Mouse (Mus musculus): ENCODE data around the gene Notch1. TPM values are rescaled to one million over a fixed set of nuclear protein-coding genes. Genes with fewer than 3 reads are reported as not detected.

The Notch1 gene
- polyA plus RNA-seq, 1 experiment from 2014 or later = 14.1 TPM

DNA sequence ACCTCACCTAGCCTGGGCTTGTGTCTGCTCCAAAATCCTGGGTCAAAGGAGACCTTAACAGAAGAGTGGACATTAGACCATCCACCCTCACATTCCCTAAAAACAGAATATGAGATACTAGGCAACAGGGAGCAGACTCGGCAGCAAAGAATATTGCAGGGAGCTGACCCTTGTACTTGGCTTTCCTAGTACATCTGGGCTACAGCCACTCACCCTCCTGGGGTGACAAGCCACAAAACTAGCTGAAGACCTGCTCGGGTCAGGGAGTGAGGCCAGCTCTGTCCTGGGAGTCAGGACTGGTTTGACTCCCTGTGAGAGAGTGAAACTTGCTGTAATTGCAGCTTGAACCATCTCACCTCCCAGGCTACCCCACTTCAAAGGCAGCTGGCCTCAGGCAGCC lies 23.1 kb upstream of the Notch1 start:
- Histone ChIP-seq H3K9ac (ENCODE audit: low read length) (no peak overlapping the region), H3K4me1 (ENCODE audit: control insufficient read depth, insufficient read depth, low read length) (peaks cover 20% of the 10 kb centered on the region), H3K9me3 (replicated peaks; ENCODE audit: control insufficient read depth, low read length) (no peaks in the 10 kb centered on the region), H3K27ac (ENCODE audit: low read length) (no peak overlapping the region), H3K4me2 (ENCODE audit: low read depth, low read length) (no peak overlapping the region), H3K4me3 (replicated peaks; ENCODE audit: low read length) (no peak overlapping the region), H3K36me3 (ENCODE audit: control insufficient read depth, insufficient read depth, low read length) (no peaks in the 10 kb centered on the region), H3K27me3 (ENCODE audit: control insufficient read depth, insufficient read depth, low read length) (no peaks in the 10 kb centered on the region)
- WGBS = 66% methylated on average over 2 of the region's 2 CpGs
- ATAC-seq (ENCODE audit: insufficient read depth, low FRiP score) = no peak

DNA sequence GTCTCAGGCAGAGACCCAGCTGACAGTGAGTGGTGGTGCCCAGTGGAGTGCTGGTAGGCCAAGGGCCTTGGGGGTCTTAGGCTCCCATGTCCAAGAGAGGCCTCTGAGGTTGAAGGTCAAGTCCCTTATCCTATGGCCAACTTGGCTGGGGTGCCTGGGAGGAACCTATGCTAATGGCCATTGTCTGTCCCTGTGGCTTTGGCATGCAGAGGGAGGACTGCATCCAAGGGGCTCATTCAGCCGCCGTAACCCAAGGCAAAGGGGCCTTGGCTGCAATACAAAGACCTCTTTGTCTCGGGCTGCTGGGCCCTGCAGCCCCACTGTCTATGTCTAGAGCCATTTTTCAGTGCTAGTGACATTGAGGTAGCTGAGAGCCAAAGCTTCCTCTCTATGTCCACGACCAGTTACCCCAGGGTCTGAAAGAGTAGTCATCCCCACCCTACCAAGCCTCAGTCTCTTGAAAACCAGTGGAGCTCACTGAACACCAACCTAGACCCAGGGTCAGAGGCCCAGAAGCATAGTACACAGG lies 19.1 kb upstream of the Notch1 start:
- 65% methylated on average over 4 of the region's 4 CpGs for WGBS
- no peak for ATAC-seq (ENCODE audit: insufficient read depth, low FRiP score)
- Histone ChIP-seq H3K27me3 (ENCODE audit: control insufficient read depth, insufficient read depth, low read length) (no peaks in the 10 kb centered on the region), H3K9ac (ENCODE audit: low read length) (no peak overlapping the region), H3K4me1 (ENCODE audit: control insufficient read depth, insufficient read depth, low read length) (peaks cover 5% of the 10 kb centered on the region; the same call in 1 of the 2 replicates), H3K27ac (ENCODE audit: low read length) (no peak overlapping the region), H3K9me3 (replicated peaks; ENCODE audit: control insufficient read depth, low read length) (no peaks in the 10 kb centered on the region), H3K4me3 (replicated peaks; ENCODE audit: low read length) (no peak overlapping the region), H3K36me3 (ENCODE audit: control insufficient read depth, insufficient read depth, low read length) (no peaks in the 10 kb centered on the region), H3K4me2 (ENCODE audit: low read depth, low read length) (no peak overlapping the region)

DNA sequence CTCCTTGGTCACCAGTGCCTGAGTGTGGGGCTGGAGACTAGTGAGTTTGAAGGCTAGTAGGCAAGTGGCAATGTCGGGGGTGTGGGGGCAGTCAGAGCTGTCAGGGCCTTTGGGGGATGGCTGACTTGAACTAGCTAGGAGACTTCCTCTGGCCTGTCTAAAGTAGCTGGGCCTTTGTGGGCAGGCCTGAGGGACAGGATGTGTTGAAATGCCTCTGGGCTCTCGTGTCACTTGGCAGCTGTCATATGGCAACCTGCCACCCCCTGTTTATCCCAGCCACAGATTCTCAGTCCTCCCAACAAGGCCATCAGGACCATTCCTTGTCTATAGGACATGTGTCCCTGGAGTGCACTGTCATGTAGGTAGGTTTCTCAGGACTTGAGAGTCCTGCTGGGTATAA lies 18.2 kb upstream of the Notch1 start:
- Histone ChIP-seq H3K4me2 (ENCODE audit: low read depth, low read length) (no peak overlapping the region), H3K9ac (ENCODE audit: low read length) (no peak overlapping the region), H3K27me3 (ENCODE audit: control insufficient read depth, insufficient read depth, low read length) (no peaks in the 10 kb centered on the region), H3K4me1 (ENCODE audit: control insufficient read depth, insufficient read depth, low read length) (peaks cover 5% of the 10 kb centered on the region; the same call in 1 of the 2 replicates), H3K4me3 (replicated peaks; ENCODE audit: low read length) (no peak overlapping the region), H3K27ac (ENCODE audit: low read length) (no peak overlapping the region), H3K9me3 (replicated peaks; ENCODE audit: control insufficient read depth, low read length) (no peaks in the 10 kb centered on the region), H3K36me3 (ENCODE audit: control insufficient read depth, insufficient read depth, low read length) (no peaks in the 10 kb centered on the region)
- 65% methylated on average over 2 of the region's 2 CpGs for WGBS
- ATAC-seq (ENCODE audit: insufficient read depth, low FRiP score) = no peak

DNA sequence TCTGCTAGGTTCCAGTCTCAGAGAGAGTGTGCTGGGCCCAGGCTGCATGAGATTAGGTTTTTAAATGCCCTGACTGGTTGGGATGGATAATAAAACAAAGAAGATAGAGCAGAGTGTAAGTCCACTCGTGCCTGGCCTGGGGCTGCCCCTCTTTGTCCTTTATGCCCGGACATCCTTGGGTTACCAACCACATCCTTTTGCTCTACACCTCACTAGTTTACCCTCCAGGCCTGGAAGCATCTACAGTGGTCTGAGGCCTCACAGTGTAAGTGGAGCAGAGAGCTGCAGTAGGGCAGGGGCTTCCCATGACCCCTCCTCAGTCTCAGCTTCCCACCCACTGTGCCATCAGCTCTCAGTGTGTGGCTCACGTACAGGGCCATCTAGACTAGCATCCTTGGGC lies 17.7 kb upstream of the Notch1 start:
- ATAC-seq (ENCODE audit: insufficient read depth, low FRiP score) = no peak
- no peaks in the 10 kb centered on the region for H3K36me3 ChIP-seq (ENCODE audit: control insufficient read depth, insufficient read depth, low read length)
- H3K4me1 ChIP-seq (ENCODE audit: control insufficient read depth, insufficient read depth, low read length) = peaks cover 8% of the 10 kb centered on the region; the same call in 1 of the 2 replicates
- no peaks in the 10 kb centered on the region for H3K27me3 ChIP-seq (ENCODE audit: control insufficient read depth, insufficient read depth, low read length)
- no peak overlapping the region for H3K9ac ChIP-seq (ENCODE audit: low read length)
- no peak overlapping the region for H3K4me3 ChIP-seq (replicated peaks; ENCODE audit: low read length)
- H3K4me2 ChIP-seq (ENCODE audit: low read depth, low read length) = no peak overlapping the region
- 69% methylated on average over 3 of the region's 3 CpGs for WGBS
- no peak overlapping the region for H3K27ac ChIP-seq (ENCODE audit: low read length)
- H3K9me3 ChIP-seq (replicated peaks; ENCODE audit: control insufficient read depth, low read length) = no peaks in the 10 kb centered on the region

DNA sequence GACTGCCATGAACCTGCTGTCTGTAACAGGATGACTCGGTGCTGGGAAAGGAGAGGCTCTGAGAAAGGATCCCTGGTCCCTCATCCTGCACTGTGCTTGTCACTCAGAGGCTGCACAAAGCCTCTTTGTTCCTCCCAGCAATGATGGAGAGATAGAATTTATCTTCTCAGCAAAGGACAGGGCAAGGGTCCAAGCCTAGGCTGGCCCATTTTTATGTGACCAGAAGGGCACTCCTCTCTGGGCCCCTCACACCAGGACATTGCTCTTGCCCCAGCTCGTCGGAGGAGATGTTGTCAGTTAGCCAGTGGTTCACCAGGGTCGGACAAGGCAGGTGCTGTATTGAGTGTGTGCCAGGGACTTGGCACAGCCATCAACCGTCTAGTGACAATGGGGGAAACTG lies 16.8 kb upstream of the Notch1 start:
- Histone ChIP-seq H3K4me1 (ENCODE audit: control insufficient read depth, insufficient read depth, low read length) (peaks cover 10% of the 10 kb centered on the region; the same call in 1 of the 2 replicates), H3K9me3 (replicated peaks; ENCODE audit: control insufficient read depth, low read length) (no peaks in the 10 kb centered on the region), H3K4me3 (replicated peaks; ENCODE audit: low read length) (no peak overlapping the region), H3K36me3 (ENCODE audit: control insufficient read depth, insufficient read depth, low read length) (no peaks in the 10 kb centered on the region), H3K9ac (ENCODE audit: low read length) (no peak overlapping the region), H3K4me2 (ENCODE audit: low read depth, low read length) (no peak overlapping the region), H3K27ac (ENCODE audit: low read length) (no peak overlapping the region), H3K27me3 (ENCODE audit: control insufficient read depth, insufficient read depth, low read length) (no peaks in the 10 kb centered on the region)
- ATAC-seq (ENCODE audit: insufficient read depth, low FRiP score) = no peak
- WGBS = 55% methylated on average over 5 of the region's 5 CpGs

DNA sequence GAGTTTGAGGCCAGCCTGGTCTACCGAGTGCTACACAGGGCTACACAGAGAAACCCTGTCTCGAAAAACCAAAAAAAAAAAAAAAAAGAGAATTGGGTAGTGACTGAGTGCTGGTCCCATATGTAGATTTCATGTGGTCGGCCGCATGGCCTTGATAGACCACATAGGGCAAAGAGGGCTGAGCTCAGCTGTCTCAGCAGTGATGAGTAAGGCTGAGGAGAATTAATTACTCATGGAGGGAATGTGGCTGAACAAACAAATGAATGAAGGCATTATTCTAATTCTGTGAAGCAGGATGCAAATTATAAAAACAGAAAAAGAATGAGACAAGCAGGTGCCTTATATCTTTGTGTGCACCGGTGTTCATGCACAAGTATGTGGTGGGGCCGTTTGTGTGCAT lies 15.4 kb upstream of the Notch1 start:
- no peak overlapping the region for H3K4me3 ChIP-seq (replicated peaks; ENCODE audit: low read length)
- no peaks in the 10 kb centered on the region for H3K9me3 ChIP-seq (replicated peaks; ENCODE audit: control insufficient read depth, low read length)
- H3K4me1 ChIP-seq (ENCODE audit: control insufficient read depth, insufficient read depth, low read length) = peaks cover 12% of the 10 kb centered on the region; the same call in 1 of the 2 replicates
- no peak overlapping the region for H3K4me2 ChIP-seq (ENCODE audit: low read depth, low read length)
- no peak overlapping the region for H3K9ac ChIP-seq (ENCODE audit: low read length)
- 81% methylated on average over 6 of the region's 6 CpGs for WGBS
- H3K27me3 ChIP-seq (ENCODE audit: control insufficient read depth, insufficient read depth, low read length) = no peaks in the 10 kb centered on the region
- no peak for ATAC-seq (ENCODE audit: insufficient read depth, low FRiP score)
- no peaks in the 10 kb centered on the region for H3K36me3 ChIP-seq (ENCODE audit: control insufficient read depth, insufficient read depth, low read length)
- no peak overlapping the region for H3K27ac ChIP-seq (ENCODE audit: low read length)

DNA sequence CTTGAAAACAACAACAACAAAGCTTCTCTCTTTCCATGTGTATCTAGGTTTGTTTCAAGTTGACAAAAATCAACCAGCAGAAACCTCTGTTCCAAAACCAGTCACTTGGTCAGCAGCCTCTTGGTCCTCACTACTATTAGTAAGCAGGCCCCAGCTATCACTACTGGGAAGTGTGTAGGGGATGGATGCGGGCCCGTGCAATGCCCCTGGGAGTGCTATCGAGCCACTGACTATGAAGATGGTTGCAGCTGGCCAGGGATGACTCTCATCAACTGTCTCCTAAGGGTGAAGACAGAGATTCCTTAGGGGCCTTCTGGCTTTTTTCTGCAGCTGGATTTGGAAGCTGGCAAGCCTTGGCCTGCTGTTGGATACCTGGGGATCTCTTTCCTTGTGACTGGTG lies 13.4 kb upstream of the Notch1 start:
- Histone ChIP-seq H3K9me3 (replicated peaks; ENCODE audit: control insufficient read depth, low read length) (no peaks in the 10 kb centered on the region), H3K27me3 (ENCODE audit: control insufficient read depth, insufficient read depth, low read length) (no peaks in the 10 kb centered on the region), H3K27ac (ENCODE audit: low read length) (no peak overlapping the region), H3K36me3 (ENCODE audit: control insufficient read depth, insufficient read depth, low read length) (no peaks in the 10 kb centered on the region), H3K4me3 (replicated peaks; ENCODE audit: low read length) (no peak overlapping the region), H3K4me1 (ENCODE audit: control insufficient read depth, insufficient read depth, low read length) (peaks cover 27% of the 10 kb centered on the region; the same call in 1 of the 2 replicates), H3K9ac (ENCODE audit: low read length) (no peak overlapping the region), H3K4me2 (ENCODE audit: low read depth, low read length) (no peak overlapping the region)
- ATAC-seq (ENCODE audit: insufficient read depth, low FRiP score) = no peak
- 68% methylated on average over 3 of the region's 3 CpGs for WGBS

DNA sequence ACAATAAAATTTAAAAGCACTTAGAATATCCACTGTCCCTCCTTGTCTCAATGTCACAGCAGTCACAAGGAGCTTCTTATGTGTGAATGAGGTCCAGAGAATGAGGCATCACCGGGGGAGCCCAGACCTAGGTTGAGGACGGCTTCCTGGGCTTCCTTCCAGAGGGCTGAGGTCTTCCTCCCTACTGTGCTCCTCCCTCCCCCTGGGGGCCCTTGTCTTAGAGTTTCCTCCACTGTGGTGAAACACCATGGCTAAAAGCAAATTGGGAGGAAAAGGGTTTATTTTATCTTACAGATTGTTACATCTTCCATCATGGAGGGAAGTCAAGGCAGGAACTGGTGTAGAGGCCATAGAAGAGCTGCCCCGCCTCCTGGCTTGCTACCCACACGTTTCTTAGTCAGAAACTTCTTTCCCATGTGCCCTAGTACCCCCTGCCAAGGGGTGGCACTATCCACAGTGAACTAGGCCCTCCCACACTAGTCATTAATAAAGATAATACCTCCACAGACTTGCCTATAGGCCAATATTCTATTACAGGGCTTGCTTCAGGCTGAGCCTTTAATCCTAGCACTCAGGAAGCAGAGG lies 12.8 kb upstream of the Notch1 start:
- Histone ChIP-seq H3K9ac (ENCODE audit: low read length) (0 out of 2 replicates have a peak overlapping the region, but pooled peaks have one; percentile 34), H3K4me1 (ENCODE audit: control insufficient read depth, insufficient read depth, low read length) (peaks cover 24% of the 10 kb centered on the region; the same call in 1 of the 2 replicates), H3K27me3 (ENCODE audit: control insufficient read depth, insufficient read depth, low read length) (no peaks in the 10 kb centered on the region), H3K27ac (ENCODE audit: low read length) (no peak overlapping the region), H3K4me3 (replicated peaks; ENCODE audit: low read length) (no peak overlapping the region), H3K36me3 (ENCODE audit: control insufficient read depth, insufficient read depth, low read length) (no peaks in the 10 kb centered on the region), H3K9me3 (replicated peaks; ENCODE audit: control insufficient read depth, low read length) (no peaks in the 10 kb centered on the region), H3K4me2 (ENCODE audit: low read depth, low read length) (no peak overlapping the region)
- WGBS = 53% methylated on average over 4 of the region's 4 CpGs
- ATAC-seq (ENCODE audit: insufficient read depth, low FRiP score) = no peak

DNA sequence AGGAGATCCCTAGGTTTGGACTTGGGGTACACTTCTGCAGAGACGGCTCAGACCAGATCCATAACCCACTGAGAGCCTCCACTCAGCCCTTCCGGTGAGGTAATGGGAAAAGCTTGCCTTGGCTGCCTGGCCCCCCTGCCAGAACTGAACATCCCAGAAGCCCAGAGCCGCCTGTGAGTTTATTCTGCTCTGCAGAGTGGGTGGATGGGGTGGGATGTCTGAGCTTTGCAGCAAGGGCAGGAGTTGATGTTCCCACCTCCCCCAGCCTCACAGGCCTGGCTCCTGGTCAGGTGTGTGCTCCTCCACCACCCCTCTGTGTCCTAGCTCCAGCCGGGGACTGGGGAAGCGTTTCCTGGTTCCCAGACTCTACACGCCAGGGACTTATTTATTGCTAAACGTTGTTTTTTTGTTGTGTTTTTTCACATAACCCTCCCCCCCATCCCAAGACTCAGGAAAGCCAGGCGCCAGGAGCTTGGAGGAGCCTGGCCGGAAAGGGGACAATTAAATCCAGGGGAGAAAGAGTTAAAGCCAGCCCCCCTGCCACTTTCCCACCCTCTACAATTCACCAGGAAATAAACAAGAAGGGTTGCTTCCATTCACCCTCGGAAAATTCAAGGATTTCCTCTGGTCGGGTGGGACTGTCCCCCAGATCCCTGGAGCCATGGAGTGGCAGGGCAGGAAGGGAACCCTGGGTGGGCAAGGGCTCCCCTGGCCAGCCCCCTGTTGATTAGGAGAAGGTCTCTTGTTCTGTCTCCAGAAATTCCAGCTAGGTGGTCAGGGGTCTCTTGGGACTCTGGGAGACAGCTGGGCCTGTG lies 10.2 kb upstream of the Notch1 start:
- peaks cover 24% of the 10 kb centered on the region; the same call in 1 of the 2 replicates for H3K4me1 ChIP-seq (ENCODE audit: control insufficient read depth, insufficient read depth, low read length)
- H3K9ac ChIP-seq (ENCODE audit: low read length) = 0 out of 2 replicates have a peak overlapping the region, but pooled peaks have one; percentile 25
- H3K4me2 ChIP-seq (ENCODE audit: low read depth, low read length) = no peak overlapping the region
- peak overlapping the region; percentile 82; the same call in 1 of the 2 replicates for H3K27ac ChIP-seq (ENCODE audit: low read length)
- H3K36me3 ChIP-seq (ENCODE audit: control insufficient read depth, insufficient read depth, low read length) = no peaks in the 10 kb centered on the region
- WGBS = 46% methylated on average over 11 of the region's 11 CpGs
- no peaks in the 10 kb centered on the region for H3K27me3 ChIP-seq (ENCODE audit: control insufficient read depth, insufficient read depth, low read length)
- no peaks in the 10 kb centered on the region for H3K9me3 ChIP-seq (replicated peaks; ENCODE audit: control insufficient read depth, low read length)
- ATAC-seq (ENCODE audit: insufficient read depth, low FRiP score) = peak; percentile 15; the same call in 1 of the 2 replicates
- no peak overlapping the region for H3K4me3 ChIP-seq (replicated peaks; ENCODE audit: low read length)
